Mouse (Mus musculus): Measurements from ENCODE around the gene Asb11. TPM values are rescaled to one million over a fixed set of nuclear protein-coding genes. Genes with fewer than 3 reads are reported as not detected.

The Asb11 gene
- polyA plus RNA-seq (2014; fragmentation: Nextera tagmentation; extraction: Ambion mirVana): 0.11 TPM in 1 of 2 replicates, not detected in the other

DNA sequence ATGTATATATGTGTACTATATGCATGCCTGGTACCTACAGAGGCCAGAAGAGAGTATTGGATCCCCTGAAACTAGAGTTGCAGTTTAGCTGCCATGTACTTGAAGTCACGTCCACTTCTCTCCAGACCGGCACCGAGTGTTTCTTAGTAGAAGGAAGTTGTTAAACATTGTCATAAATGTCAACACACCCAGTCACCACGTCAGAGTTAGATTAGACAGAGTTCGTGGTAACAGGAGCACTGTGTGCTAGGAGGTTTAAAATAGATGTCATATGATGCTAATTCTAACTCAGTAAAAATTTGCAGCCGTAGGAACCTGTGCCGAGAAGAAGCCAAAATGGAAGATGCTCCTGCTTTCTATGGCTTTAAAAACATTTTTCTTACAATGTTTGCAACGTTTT, at the start of gene Asb11:
Asb11 (plus strand) TSS at position 286 of the 400 bp plus-strand sequence.
- WGBS: 66% methylated on average over 8 of the region's 8 CpGs
- H3K36me3 ChIP-seq (ENCODE audit: control insufficient read depth, insufficient read depth, low read length): no peaks in the 10 kb centered on the region
- H3K4me1 ChIP-seq (ENCODE audit: control insufficient read depth, insufficient read depth, low read length): no peaks in the 10 kb centered on the region
- no peaks in the 10 kb centered on the region for H3K9me3 ChIP-seq (ENCODE audit: control insufficient read depth, low read length)
- H3K27me3 ChIP-seq (ENCODE audit: control insufficient read depth, insufficient read depth, low read length): peaks cover 10% of the 10 kb centered on the region
- no peak within 1 kb of the TSS for H3K9ac ChIP-seq (ENCODE audit: low read length)
- DNase-seq (ENCODE audit: low spot score): no peak
- H3K27ac ChIP-seq (replicated peaks; ENCODE audit: low read depth, low read length): no peak within 1 kb of the TSS
- no peak for ATAC-seq (ENCODE audit: insufficient number of reproducible peaks, low FRiP score, low TSS enrichment, low read depth)
- H3K4me2 ChIP-seq (ENCODE audit: low read depth, severe bottlenecking): no peak within 1 kb of the TSS
- no peak within 1 kb of the TSS for H3K4me3 ChIP-seq (ENCODE audit: low read depth, low read length)

DNA sequence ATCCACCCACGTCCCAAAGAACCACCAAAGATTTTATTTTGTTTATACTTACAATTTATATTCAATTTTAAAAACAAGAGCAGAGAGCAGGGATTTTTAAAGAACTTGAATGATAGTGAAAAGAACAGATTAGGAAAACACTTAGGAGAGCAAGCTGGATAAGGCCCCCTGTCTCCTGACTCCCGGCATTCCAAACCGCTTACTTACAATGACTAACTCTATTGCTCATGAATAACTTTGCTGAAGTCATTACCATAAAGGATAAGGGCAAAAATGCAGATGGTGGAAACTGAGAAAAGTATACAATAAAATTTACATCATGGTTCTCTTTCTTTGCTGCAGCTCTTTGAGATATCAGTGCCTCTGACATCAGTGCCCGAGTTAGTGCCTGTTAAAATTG, 42.7 kb upstream of the Asb11 start:
- ATAC-seq (ENCODE audit: insufficient number of reproducible peaks, low FRiP score, low TSS enrichment, low read depth) (no peak), DNase-seq (ENCODE audit: low spot score) (no peak)
- H3K9ac ChIP-seq (ENCODE audit: low read length): no peak overlapping the region
- H3K9me3 ChIP-seq (ENCODE audit: control insufficient read depth, low read length): no peaks in the 10 kb centered on the region
- H3K4me2 ChIP-seq (ENCODE audit: low read depth, severe bottlenecking): no peak overlapping the region
- no peak overlapping the region for H3K4me3 ChIP-seq (ENCODE audit: low read depth, low read length)
- no peaks in the 10 kb centered on the region for H3K4me1 ChIP-seq (ENCODE audit: control insufficient read depth, insufficient read depth, low read length)
- 89% methylated on average over 4 of the region's 4 CpGs for WGBS
- no peaks in the 10 kb centered on the region for H3K27me3 ChIP-seq (ENCODE audit: control insufficient read depth, insufficient read depth, low read length)
- H3K27ac ChIP-seq (replicated peaks; ENCODE audit: low read depth, low read length): no peak overlapping the region
- H3K36me3 ChIP-seq (ENCODE audit: control insufficient read depth, insufficient read depth, low read length): no peaks in the 10 kb centered on the region

DNA sequence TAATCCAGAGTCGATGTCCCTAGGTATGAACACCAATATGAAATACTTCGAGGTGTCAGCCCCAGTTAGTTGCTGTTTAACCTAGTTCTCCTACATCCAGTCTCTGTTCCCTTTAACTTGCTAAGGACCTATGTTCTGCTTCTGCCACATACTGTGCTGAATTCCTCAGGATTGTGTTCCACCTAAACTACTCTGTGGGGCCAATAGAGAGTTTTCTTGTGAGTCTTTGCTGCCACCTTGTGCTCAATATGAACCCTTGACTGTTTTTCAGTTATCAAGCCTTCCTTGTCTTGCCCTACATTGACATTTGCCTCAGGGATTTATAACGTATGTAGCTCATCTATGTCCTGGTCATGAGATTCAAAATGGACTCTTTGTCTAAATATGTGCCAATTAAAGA, 38.3 kb upstream of the Asb11 start:
- DNase-seq (ENCODE audit: low spot score): no peak
- Histone ChIP-seq H3K27ac (replicated peaks; ENCODE audit: low read depth, low read length) (no peak overlapping the region), H3K36me3 (ENCODE audit: control insufficient read depth, insufficient read depth, low read length) (no peaks in the 10 kb centered on the region), H3K4me2 (ENCODE audit: low read depth, severe bottlenecking) (no peak overlapping the region), H3K27me3 (ENCODE audit: control insufficient read depth, insufficient read depth, low read length) (no peaks in the 10 kb centered on the region), H3K9me3 (ENCODE audit: control insufficient read depth, low read length) (no peaks in the 10 kb centered on the region), H3K4me3 (ENCODE audit: low read depth, low read length) (no peak overlapping the region), H3K4me1 (ENCODE audit: control insufficient read depth, insufficient read depth, low read length) (no peaks in the 10 kb centered on the region), H3K9ac (ENCODE audit: low read length) (no peak overlapping the region)
- no peak for ATAC-seq (ENCODE audit: insufficient number of reproducible peaks, low FRiP score, low TSS enrichment, low read depth)
- 66% methylated on average over 3 of the region's 3 CpGs for WGBS

DNA sequence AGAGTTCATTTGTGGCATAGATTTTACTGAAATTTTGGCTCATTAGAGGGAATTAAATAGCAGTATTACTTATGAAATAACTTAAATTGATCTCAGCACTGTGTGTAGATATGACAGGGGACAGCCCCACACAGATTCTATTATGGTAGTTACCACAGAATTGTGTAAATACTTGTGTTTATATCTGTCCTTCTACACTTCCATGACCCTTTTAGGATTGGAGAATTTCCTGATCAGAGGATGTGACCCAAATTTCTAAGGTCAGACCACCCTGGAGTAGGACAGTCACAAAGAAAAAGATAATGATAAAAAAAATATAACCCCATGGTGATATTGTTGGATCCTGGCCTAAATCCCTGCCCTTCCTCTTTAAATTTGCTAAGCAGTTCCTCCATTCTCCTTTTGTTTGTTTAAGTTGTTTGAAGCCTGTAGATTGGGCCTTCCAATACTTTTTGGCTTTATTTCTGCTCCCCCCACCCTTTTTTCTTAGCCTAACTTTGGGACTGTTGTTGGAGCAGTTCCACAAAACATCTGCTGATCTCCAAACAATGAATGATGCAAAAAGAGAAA, 31.6 kb upstream of the Asb11 start:
- H3K4me1 ChIP-seq (ENCODE audit: control insufficient read depth, insufficient read depth, low read length): no peaks in the 10 kb centered on the region
- no peaks in the 10 kb centered on the region for H3K36me3 ChIP-seq (ENCODE audit: control insufficient read depth, insufficient read depth, low read length)
- ATAC-seq (ENCODE audit: insufficient number of reproducible peaks, low FRiP score, low TSS enrichment, low read depth) (no peak), DNase-seq (ENCODE audit: low spot score) (no peak)
- H3K27me3 ChIP-seq (ENCODE audit: control insufficient read depth, insufficient read depth, low read length): no peaks in the 10 kb centered on the region
- no peaks in the 10 kb centered on the region for H3K9me3 ChIP-seq (ENCODE audit: control insufficient read depth, low read length)
- no peak overlapping the region for H3K9ac ChIP-seq (ENCODE audit: low read length)
- no peak overlapping the region for H3K27ac ChIP-seq (replicated peaks; ENCODE audit: low read depth, low read length)
- no peak overlapping the region for H3K4me2 ChIP-seq (ENCODE audit: low read depth, severe bottlenecking)
- H3K4me3 ChIP-seq (ENCODE audit: low read depth, low read length): no peak overlapping the region

DNA sequence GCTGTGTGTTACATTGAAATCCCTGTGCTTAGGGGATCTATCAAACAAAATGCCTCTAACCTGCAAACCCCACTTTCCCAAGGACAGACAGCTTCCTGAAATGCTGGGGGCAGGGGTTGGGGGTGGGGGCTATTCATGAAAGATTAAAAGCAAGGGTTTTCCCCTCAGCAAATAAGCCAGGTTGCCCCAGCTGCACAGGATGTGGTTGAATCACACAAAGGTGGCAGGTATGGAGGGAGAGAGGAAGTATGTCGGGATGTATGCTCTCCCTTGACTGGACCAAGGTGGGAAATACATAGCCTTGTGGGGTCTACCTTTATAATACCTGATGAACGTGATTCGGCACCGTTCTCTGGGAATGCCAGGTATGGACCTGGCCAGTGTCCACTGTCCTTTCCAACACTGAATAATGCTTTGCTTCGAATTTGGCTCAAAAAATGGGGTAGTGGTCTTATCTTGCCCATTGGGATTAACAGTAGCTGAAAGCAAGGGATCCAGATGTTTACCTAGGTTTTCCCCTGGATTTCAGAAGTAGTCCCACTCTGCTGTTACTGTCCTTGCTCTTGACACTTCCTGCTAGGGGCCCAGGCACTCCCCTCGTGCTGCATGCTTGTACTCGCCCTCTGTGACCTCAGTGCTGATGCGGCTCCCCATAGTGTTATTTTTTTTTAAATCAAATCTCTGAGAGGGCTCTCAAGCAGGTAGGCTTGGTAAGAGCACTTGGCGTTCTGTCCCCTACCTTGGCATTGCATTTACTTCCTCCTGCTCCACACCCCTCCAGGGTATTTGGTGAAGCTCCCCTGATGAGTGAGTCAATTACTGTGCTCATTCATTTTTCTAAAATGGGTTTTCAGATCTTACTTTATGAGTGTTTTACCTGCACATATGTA, 30.4 kb upstream of the Asb11 start:
- H3K27me3 ChIP-seq (ENCODE audit: control insufficient read depth, insufficient read depth, low read length): no peaks in the 10 kb centered on the region
- ATAC-seq (ENCODE audit: insufficient number of reproducible peaks, low FRiP score, low TSS enrichment, low read depth) (no peak), DNase-seq (ENCODE audit: low spot score) (no peak)

DNA sequence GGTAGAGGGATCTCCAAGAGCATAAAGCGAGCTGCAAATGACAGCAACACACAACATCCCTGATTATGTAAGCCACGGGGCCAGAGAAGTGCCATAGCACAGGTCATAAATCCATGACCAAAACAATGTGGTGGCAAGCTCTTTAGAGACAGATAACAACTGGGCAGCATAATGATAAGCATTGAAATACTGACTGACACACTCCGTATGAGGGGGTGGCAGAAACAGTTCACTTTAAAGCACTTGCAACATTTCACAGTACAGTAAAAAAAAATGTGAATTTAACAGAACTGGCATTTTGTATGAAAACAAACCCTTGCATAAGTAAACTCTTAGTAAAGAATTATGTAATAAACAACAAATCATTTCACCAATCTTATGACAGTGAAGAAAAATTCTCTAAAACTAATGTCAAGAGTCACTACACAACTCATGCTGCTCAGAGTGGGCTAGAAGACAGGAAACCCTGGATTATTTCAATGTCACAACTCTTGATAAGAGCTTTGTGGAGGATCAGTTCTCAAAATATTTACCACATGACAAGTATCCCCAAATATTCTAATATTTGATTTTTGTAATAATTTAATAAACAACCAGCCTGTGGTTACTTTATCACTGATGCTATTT, 28.4 kb upstream of the Asb11 start:
- no peak for ATAC-seq (ENCODE audit: insufficient number of reproducible peaks, low FRiP score, low TSS enrichment, low read depth)
- H3K36me3 ChIP-seq (ENCODE audit: control insufficient read depth, insufficient read depth, low read length): no peaks in the 10 kb centered on the region
- no peak for DNase-seq (ENCODE audit: low spot score)
- H3K4me3 ChIP-seq (ENCODE audit: low read depth, low read length): no peak overlapping the region
- H3K9me3 ChIP-seq (ENCODE audit: control insufficient read depth, low read length): no peaks in the 10 kb centered on the region
- H3K4me1 ChIP-seq (ENCODE audit: control insufficient read depth, insufficient read depth, low read length): no peaks in the 10 kb centered on the region
- H3K4me2 ChIP-seq (ENCODE audit: low read depth, severe bottlenecking): no peak overlapping the region
- WGBS: 83% methylated on average over 3 of the region's 3 CpGs
- no peaks in the 10 kb centered on the region for H3K27me3 ChIP-seq (ENCODE audit: control insufficient read depth, insufficient read depth, low read length)
- no peak overlapping the region for H3K9ac ChIP-seq (ENCODE audit: low read length)
- H3K27ac ChIP-seq (replicated peaks; ENCODE audit: low read depth, low read length): no peak overlapping the region

More for the DNA sequence above, 30.4 kb upstream of the Asb11 start:
- no peak overlapping the region for H3K4me3 ChIP-seq (ENCODE audit: low read depth, low read length)
- H3K36me3 ChIP-seq (ENCODE audit: control insufficient read depth, insufficient read depth, low read length): no peaks in the 10 kb centered on the region
- H3K4me2 ChIP-seq (ENCODE audit: low read depth, severe bottlenecking): no peak overlapping the region
- no peak overlapping the region for H3K27ac ChIP-seq (replicated peaks; ENCODE audit: low read depth, low read length)
- no peaks in the 10 kb centered on the region for H3K9me3 ChIP-seq (ENCODE audit: control insufficient read depth, low read length)
- 65% methylated on average over 9 of the region's 9 CpGs for WGBS
- no peak overlapping the region for H3K9ac ChIP-seq (ENCODE audit: low read length)
- no peaks in the 10 kb centered on the region for H3K4me1 ChIP-seq (ENCODE audit: control insufficient read depth, insufficient read depth, low read length)

DNA sequence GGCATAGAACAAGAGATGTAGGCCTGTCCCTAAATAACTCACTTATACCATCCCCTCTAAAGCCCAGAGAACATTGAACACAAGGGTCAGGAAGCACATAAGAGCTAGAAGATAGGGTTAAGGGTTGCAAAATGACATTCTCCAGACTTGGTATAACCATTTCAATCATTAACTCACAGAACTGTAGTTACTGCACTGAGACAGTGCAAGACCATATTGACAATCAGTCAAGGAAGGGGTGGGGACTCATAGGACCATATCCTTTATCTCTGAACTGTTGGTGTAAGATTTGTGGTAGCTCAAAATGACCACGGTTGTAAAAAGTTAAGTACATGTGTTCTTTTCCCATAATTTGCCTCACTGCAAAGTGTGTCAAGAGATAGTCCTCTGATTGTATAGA, 26.2 kb upstream of the Asb11 start:
- Histone ChIP-seq H3K27me3 (ENCODE audit: control insufficient read depth, insufficient read depth, low read length) (0 out of 2 replicates have a peak, but pooled peaks cover 3% of the 10 kb centered on the region), H3K9ac (ENCODE audit: low read length) (no peak overlapping the region), H3K4me2 (ENCODE audit: low read depth, severe bottlenecking) (no peak overlapping the region), H3K9me3 (ENCODE audit: control insufficient read depth, low read length) (no peaks in the 10 kb centered on the region), H3K27ac (replicated peaks; ENCODE audit: low read depth, low read length) (no peak overlapping the region), H3K4me3 (ENCODE audit: low read depth, low read length) (no peak overlapping the region), H3K36me3 (ENCODE audit: control insufficient read depth, insufficient read depth, low read length) (no peaks in the 10 kb centered on the region), H3K4me1 (ENCODE audit: control insufficient read depth, insufficient read depth, low read length) (no peaks in the 10 kb centered on the region)
- whole genome bisulfite sequencing: 81% methylated on average over 1 of the region's 1 CpGs
- no peak for DNase-seq (ENCODE audit: low spot score)
- no peak for ATAC-seq (ENCODE audit: insufficient number of reproducible peaks, low FRiP score, low TSS enrichment, low read depth)

DNA sequence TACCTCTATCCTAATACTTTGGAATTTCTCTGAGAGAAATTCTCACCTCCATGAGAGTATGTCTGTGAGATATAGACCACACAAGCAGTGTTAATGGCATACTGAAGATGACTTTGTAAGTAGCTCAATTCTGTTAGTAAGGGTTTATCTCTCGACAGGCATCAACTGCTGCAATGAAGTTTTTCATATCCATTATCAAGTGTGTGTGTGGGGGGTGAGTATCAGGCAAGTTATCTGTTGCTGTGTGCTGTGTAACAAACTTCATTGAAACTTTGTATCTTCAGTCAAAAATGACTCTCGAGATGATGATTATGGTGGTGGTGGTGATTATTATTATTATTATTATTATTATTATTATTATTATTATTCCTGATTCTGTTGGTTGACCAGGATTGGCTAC, 20.0 kb upstream of the Asb11 start:
- Histone ChIP-seq H3K9me3 (ENCODE audit: control insufficient read depth, low read length) (no peaks in the 10 kb centered on the region), H3K4me1 (ENCODE audit: control insufficient read depth, insufficient read depth, low read length) (no peaks in the 10 kb centered on the region), H3K4me2 (ENCODE audit: low read depth, severe bottlenecking) (no peak overlapping the region), H3K27ac (replicated peaks; ENCODE audit: low read depth, low read length) (no peak overlapping the region), H3K9ac (ENCODE audit: low read length) (no peak overlapping the region), H3K36me3 (ENCODE audit: control insufficient read depth, insufficient read depth, low read length) (no peaks in the 10 kb centered on the region), H3K27me3 (ENCODE audit: control insufficient read depth, insufficient read depth, low read length) (peaks cover 6% of the 10 kb centered on the region; the same call in 1 of the 2 replicates), H3K4me3 (ENCODE audit: low read depth, low read length) (no peak overlapping the region)
- no peak for DNase-seq (ENCODE audit: low spot score)
- no peak for ATAC-seq (ENCODE audit: insufficient number of reproducible peaks, low FRiP score, low TSS enrichment, low read depth)
- 74% methylated on average over 2 of the region's 2 CpGs for WGBS

Data from limb, embryonic 11.5 days (tissue).